Mouse (Mus musculus): ENCODE data around the gene R3hdm1. TPM values are rescaled to one million over a fixed set of nuclear protein-coding genes. Genes with fewer than 3 reads are reported as not detected.
A peak's percentile ranks its signal among the peaks of the same experiment; 100 is the strongest.

The R3hdm1 gene
- total RNA-seq (2017), result 81.4 and 88.1 TPM in 2 replicates

- peak; percentile 85 for ATAC-seq (replicated peaks; ENCODE audit: low read depth, poor library complexity, severe bottlenecking)
These were observed at the start of gene R3hdm1, which contains the start of gene Zranb3 for GRCm38 (mm10) chr1:128102641-128103461. Gene R3hdm1, plus strand, starts transcription at chr1:128103301. Gene Zranb3, minus strand, starts transcription at chr1:128103047.

DNA sequence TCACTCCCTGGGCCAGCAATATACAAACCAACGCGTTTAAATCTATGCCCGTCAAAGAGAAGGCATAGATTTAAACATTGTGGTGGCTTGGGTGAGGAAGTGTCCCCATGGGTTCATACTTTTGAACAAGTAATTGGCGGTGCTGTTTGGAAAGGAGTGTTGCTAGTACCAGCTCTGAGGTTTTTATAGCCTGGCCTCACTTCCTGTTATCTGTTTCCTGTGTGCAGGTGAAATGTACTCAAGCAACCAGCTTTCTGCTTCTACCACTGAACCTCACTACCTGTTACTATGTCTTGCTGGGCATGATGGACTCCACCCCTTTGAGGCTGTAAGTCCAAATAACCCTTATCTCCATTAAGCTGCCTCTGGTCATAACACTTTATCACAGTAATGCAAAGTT is 45.8 kb upstream of the R3hdm1 start:
- no peak for ATAC-seq (replicated peaks; ENCODE audit: low read depth, poor library complexity, severe bottlenecking)

DNA sequence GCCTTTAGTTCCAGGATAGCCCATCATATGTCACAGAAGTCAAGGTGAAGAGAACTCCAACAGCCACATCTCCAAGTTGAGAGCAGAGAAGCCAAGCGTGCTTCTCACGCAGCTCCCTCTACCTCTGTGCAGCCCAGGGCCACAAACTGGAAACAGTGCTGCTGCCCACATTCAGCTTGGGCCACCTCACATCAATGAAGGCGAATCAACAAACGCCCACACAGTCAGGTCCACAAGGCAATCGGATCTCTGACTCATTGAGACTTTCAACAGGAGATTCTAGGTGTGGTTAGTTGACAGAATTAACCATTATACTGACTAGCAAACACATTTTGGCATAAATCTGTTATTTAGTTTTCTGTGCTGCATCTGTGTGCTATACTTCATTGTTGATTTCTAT is 44.5 kb upstream of the R3hdm1 start:
- no peak for ATAC-seq (replicated peaks; ENCODE audit: low read depth, poor library complexity, severe bottlenecking)

DNA sequence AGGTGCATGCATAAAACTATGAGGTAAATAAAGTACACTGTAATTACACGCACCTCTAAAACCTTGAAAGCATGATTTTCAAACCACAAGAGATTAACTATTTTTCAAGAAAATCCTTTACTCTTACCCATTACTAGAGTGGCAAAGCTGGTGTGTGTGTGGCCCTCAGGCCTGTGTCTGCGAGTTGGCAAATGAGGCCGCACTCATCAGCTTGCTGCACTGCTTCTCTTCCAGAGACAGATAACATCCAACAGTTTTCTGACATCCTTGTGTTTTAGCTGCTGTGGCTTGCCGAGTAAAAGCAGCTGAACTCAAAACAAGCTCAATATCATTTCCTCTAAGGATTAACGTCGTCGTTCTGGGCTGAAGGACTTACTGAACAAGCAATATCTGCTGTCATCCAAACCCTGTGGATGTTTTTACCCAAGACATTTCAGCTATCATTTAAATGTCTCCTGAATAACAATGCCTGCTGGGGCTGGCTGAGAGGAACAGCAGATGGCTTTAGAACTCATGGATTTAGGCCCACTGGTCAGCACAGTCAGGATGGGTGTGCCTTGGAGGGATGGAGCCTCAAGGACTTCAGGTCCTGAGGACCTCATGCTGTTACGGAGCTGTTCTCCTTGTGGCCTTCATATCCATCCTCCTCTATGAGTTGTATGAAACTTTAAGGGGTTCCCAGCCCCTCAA is 42.3 kb upstream of the R3hdm1 start:
- ATAC-seq (replicated peaks; ENCODE audit: low read depth, poor library complexity, severe bottlenecking), result 0 out of 2 replicates have a peak, but pooled peaks have one; percentile 15

DNA sequence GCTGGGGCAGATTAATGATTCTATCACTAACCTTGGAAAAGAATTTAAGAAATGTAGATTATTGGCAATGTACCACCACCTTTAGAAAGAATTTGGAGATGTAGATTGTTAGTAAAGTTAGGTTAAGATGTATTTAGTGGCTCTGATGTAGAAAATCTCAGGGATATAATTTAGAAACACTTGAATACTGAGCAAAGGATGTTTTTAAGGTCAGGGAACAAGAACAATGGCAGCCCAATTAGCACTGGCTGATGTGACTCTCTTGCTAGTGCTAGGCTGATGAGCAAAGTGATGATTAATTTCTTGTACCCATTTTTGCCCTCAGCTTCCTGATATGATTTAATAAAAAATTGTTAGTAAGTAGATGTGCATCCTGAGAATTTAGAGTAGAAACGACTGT is 41.7 kb upstream of the R3hdm1 start:
- no peak for ATAC-seq (replicated peaks; ENCODE audit: low read depth, poor library complexity, severe bottlenecking)

- ATAC-seq (replicated peaks; ENCODE audit: low read depth, poor library complexity, severe bottlenecking), result no peak
These were observed 40.9 kb upstream of the R3hdm1 start for GRCm38 (mm10) chr1:128062167-128062566.

DNA sequence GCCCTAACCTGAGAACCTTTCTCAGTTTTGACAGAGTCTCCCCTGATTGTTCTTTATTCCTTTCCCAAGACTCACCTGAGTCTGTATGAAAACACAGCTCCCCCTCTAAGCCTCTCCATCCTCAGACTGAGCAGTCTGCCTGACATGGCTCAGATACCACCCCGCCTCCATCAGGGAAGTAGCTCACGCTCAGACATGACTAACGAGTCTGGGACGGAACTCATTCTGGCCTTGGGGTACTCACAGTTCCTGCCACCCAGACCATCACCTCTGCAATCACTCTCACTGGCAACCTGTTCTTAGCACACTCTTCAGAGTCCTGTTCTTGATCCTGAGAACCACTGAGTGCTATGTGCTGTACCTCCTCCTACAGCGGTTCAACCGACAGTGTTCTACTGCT is 38.4 kb upstream of the R3hdm1 start:
- ATAC-seq (replicated peaks; ENCODE audit: low read depth, poor library complexity, severe bottlenecking), result no peak

DNA sequence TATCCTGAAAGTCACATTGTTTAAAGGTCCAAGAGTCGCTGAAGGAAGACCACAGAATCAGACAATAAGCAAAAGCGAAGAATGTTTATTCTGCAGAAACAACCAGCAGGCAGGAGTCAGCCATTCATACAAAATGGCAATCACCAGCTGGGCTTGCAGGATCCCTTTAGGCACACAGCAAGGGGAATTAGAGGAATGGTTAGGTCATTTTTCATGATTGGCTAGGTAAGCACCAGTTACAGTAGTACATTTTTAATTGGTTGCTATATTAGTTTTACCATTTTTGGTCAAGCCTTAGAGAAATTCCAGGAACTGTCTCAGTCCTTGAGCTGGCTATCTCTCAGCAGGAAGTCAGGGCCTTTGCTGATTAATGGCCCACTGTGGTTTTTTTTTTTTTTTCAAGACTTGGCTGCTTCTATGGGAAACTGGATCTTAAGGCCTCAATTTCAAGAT is 34.1 kb upstream of the R3hdm1 start:
- ATAC-seq (replicated peaks; ENCODE audit: low read depth, poor library complexity, severe bottlenecking), result peak; percentile 92

GRCm38 (mm10) chr1:128070003-128070402 is 33.1 kb upstream of the R3hdm1 start:
- no peak for ATAC-seq (replicated peaks; ENCODE audit: low read depth, poor library complexity, severe bottlenecking)

GRCm38 (mm10) chr1:128073051-128073450 is 30.1 kb upstream of the R3hdm1 start:
- no peak for ATAC-seq (replicated peaks; ENCODE audit: low read depth, poor library complexity, severe bottlenecking)

DNA sequence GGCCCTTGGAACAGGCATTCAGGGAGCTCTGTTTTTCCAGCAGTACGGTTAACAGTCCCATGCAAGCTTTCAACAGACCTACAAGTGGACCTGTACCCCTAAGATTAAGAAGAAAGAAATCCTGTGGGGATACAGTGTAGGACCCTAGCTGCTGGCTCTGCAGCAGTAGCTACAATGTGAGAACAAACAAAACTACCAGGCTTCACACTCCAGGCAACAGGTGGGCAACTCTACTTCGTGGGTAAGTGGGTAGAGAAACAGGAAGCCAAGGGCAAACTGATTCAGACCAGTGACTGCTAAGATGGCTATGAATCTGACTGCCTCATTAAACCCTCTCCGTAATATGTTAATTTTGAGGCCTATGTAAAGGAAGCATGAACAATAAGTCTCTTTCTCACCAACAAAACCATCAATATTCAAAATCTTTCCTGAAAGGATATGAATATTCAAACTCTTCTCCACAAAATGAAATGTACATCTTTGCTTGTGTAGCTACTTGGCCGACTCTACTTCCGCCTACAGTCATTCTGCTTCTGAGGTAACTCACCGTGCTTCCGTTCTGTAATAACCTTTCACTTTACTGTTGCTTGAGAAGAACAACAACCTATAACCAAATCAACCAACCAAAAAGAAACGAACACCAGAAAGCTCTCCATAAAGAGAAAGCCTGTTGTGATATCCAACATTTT is 26.2 kb upstream of the R3hdm1 start:
- no peak for ATAC-seq (replicated peaks; ENCODE audit: low read depth, poor library complexity, severe bottlenecking)

GRCm38 (mm10) chr1:128077788-128078187 is 25.3 kb upstream of the R3hdm1 start:
- ATAC-seq (replicated peaks; ENCODE audit: low read depth, poor library complexity, severe bottlenecking), result no peak

GRCm38 (mm10) chr1:128078646-128079045 is 24.5 kb upstream of the R3hdm1 start:
- ATAC-seq (replicated peaks; ENCODE audit: low read depth, poor library complexity, severe bottlenecking), result no peak

DNA sequence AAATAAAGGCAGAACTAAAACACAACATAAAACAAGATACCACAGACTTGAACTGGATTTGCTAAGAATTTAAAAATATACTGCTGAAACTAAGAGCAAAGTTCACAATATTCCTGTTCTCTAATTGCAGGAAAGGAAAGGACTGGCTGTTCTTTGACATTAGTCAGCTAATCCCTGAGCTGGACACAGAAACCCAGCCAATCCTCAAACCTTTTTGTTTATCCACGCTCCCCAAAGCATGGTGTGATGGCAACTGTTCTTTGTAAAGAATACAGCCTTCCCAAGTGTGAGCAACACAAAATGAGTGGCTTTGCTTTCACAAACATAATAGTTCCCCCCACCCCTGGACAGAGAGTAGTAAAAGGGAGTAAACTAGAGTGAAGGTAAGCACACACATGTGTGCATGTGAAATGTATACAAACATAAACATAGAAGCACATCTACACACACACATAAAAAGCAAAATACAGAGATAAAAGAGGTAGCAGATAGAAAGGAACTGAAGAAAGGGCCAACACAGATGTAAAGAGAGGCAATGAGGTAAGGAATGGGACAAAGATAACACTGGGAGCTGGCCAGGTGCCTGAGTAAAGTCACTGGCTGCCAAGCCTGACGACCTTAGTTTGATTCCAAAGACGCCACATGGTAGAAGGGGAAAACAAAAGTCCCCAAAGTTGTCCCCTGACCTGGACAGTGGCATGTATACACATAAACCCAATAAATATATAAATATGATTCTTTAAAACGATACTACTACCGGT is 22.0 kb upstream of the R3hdm1 start:
- no peak for ATAC-seq (replicated peaks; ENCODE audit: low read depth, poor library complexity, severe bottlenecking)

DNA sequence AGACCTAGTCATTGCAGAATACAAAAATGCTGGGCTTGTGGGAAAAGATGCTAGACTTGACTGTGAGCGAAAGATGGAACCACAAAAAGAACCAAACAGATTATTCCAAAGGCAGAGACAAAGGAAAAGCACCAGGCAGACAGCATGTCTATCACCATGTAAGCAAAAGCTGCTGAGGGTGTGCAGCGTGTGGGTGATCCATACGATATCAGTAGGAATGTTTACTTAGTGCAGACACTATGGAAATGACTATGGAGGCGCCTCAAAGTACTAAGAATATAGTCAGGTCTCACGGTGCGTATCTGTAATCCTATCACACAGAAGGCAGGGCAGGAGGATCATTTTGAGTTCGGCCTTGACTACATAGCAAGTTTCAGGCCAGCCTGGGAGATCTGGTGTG is 21.2 kb upstream of the R3hdm1 start:
- ATAC-seq (replicated peaks; ENCODE audit: low read depth, poor library complexity, severe bottlenecking), result no peak

GRCm38 (mm10) chr1:128082800-128083199 is 20.3 kb upstream of the R3hdm1 start:
- no peak for ATAC-seq (replicated peaks; ENCODE audit: low read depth, poor library complexity, severe bottlenecking)

GRCm38 (mm10) chr1:128094686-128095085 is 8.4 kb upstream of the R3hdm1 start:
- ATAC-seq (replicated peaks; ENCODE audit: low read depth, poor library complexity, severe bottlenecking), result no peak

- ATAC-seq (replicated peaks; ENCODE audit: low read depth, poor library complexity, severe bottlenecking), result no peak
These were observed 4.8 kb upstream of the R3hdm1 start for GRCm38 (mm10) chr1:128098309-128098708.

GRCm38 (mm10) chr1:128102251-128102640 is 855 bp upstream of the R3hdm1 start:
- peak; percentile 45 for ATAC-seq (replicated peaks; ENCODE audit: low read depth, poor library complexity, severe bottlenecking)

DNA sequence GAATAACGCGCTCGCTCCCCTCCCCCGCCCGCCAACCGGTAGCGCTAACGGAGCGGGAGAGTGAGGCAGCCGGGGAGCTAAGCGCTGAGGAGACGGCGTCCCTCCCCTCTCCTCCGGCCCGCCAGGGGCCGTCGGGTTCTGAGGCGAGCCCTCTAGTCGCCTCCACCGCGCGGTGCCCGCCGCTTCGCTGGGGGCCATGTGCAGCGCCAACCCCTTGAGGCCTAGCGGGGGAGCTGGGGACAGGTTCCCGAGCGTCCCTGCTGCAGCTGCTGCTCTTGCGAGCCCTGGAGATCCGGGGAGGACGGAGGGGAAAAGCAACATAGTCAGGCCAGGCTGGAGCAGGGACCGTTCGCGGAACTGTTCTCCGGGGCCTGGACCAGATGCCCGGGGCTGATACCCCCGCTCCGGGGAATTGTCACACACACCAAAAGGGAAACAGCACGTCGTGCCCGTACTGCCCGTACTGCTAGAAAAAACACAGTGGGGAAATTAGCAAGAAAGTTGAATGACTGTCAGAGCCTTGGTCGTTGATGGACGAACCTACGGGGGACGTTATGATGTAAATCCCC is 503 bp downstream of the R3hdm1 start:
- ATAC-seq (replicated peaks; ENCODE audit: low read depth, poor library complexity, severe bottlenecking), result peak; percentile 26

Measured in common myeloid progenitor, adult 5-6 weeks (primary cell).